Mouse (Mus musculus) heart, adult 18-20 months (tissue): ENCODE data around the gene Nmnat2. TPM values are rescaled to one million over a fixed set of nuclear protein-coding genes. Genes with fewer than 3 reads are reported as not detected.
A peak's percentile ranks its signal among the peaks of the same experiment; 100 is the strongest.

Experiments
- DNase-seq, 2 experiments: peaks; one replicate each; pipeline ENCODE4 v3.0.0; 2021 to 2022; ENCODE audit warnings: mixed read lengths in 1 of 2
- total RNA-seq, 2 experiments: library from RNA; stranded (reverse); gene quantifications; 2 replicates each; pipeline ENCODE4 v1.2.3; 2021

The Nmnat2 gene
- total RNA-seq, 2 experiments from 2014 or later: 0.27 to 0.51 TPM

GRCm38 (mm10) chr1:152986981-152987380 is 32.2 kb downstream of the Nmnat2 start:
- no peak for DNase-seq

- no peak for DNase-seq
These were observed 35.3 kb downstream of the Nmnat2 start for GRCm38 (mm10) chr1:152990067-152990466.

GRCm38 (mm10) chr1:152992271-152993134 is 37.7 kb downstream of the Nmnat2 start:
- DNase-seq: peak; percentile 19 to 37

GRCm38 (mm10) chr1:152993803-152994202 is 39.0 kb downstream of the Nmnat2 start:
- DNase-seq: no peak

GRCm38 (mm10) chr1:152999983-153000382 is 45.2 kb downstream of the Nmnat2 start:
- DNase-seq: no peak

GRCm38 (mm10) chr1:153000486-153001228 is 45.9 kb downstream of the Nmnat2 start:
- DNase-seq: peak in 1 of 2 experiments; percentile 37

- DNase-seq: no peak
These were observed 47.7 kb downstream of the Nmnat2 start for GRCm38 (mm10) chr1:153002295-153003050.

- no peak for DNase-seq
These were observed 49.7 kb downstream of the Nmnat2 start for GRCm38 (mm10) chr1:153004472-153004871.

- DNase-seq: no peak
These were observed 51.3 kb downstream of the Nmnat2 start for GRCm38 (mm10) chr1:153006054-153006453.

- no peak for DNase-seq
These were observed 52.0 kb downstream of the Nmnat2 start for GRCm38 (mm10) chr1:153006761-153007160.

GRCm38 (mm10) chr1:153007292-153007691 is 52.5 kb downstream of the Nmnat2 start:
- no peak for DNase-seq

GRCm38 (mm10) chr1:153007824-153008223 is 53.0 kb downstream of the Nmnat2 start:
- no peak for DNase-seq

GRCm38 (mm10) chr1:153009338-153009737 is 54.5 kb downstream of the Nmnat2 start:
- no peak for DNase-seq

GRCm38 (mm10) chr1:153010353-153011351 is 55.9 kb downstream of the Nmnat2 start:
- no peak for DNase-seq

- DNase-seq: no peak
These were observed 56.8 kb downstream of the Nmnat2 start for GRCm38 (mm10) chr1:153011544-153011943.

- DNase-seq: no peak
These were observed 58.9 kb downstream of the Nmnat2 start for GRCm38 (mm10) chr1:153013541-153014288.

GRCm38 (mm10) chr1:153014431-153015186 is 59.8 kb downstream of the Nmnat2 start:
- peak; percentile 51 to 62 for DNase-seq

GRCm38 (mm10) chr1:153016465-153017163 is 61.8 kb downstream of the Nmnat2 start:
- DNase-seq: no peak

- no peak for DNase-seq
These were observed 64.3 kb downstream of the Nmnat2 start for GRCm38 (mm10) chr1:153019128-153019527.
